11 mouse cellular contexts compared by ENCODE assay signal in genomic region chr14:117951686-117952085, GRCm38 (mm10).
DNase-seq lines count a peak whose midpoint lies in the region; ATAC-seq lines count a peak whose summit lies in the region.
"Had no signal": no experiment of that assay in that cellular context is flagged by ENCODE, and none has a peak within 500 bp of the region (broad histone marks: within the 10 kb centered on the region; RNA-seq: fewer than 3 reads in every experiment).

No protein-coding gene starts in this region.

- peaks cover 88% of the 10 kb centered on the region for H3K27me3 ChIP-seq in heart, embryonic 12.5 days (replicated peaks)
- H3K27me3 ChIP-seq in lung, embryonic 15.5 days = no peaks in the 10 kb centered on the region
- H3K27me3 ChIP-seq in forebrain, embryonic 13.5 days = no peaks in the 10 kb centered on the region

- H3K27ac ChIP-seq in heart, embryonic 12.5 days (ENCODE audit: poor library complexity, severe bottlenecking) = no peak overlapping the region
- H3K27ac ChIP-seq in lung, embryonic 15.5 days = no peak overlapping the region
- H3K27ac ChIP-seq in forebrain, embryonic 13.5 days = peak overlapping the region; percentile 20; the same call in 1 of the 2 replicates
- H3K27ac ChIP-seq: midbrain, embryonic 10.5 days had no signal

- H3K4me3 ChIP-seq in heart, embryonic 12.5 days = no peak overlapping the region
- H3K4me3 ChIP-seq in lung, embryonic 15.5 days = no peak overlapping the region; the same call in 1 of the 2 replicates
- H3K4me3 ChIP-seq in forebrain, embryonic 13.5 days = no peak overlapping the region
- H3K4me3 ChIP-seq: midbrain, embryonic 10.5 days had no signal

- H3K4me1 ChIP-seq in heart, embryonic 12.5 days (replicated peaks) = peaks cover 6% of the 10 kb centered on the region; the same call in 1 of the 2 replicates
- H3K4me1 ChIP-seq in lung, embryonic 15.5 days = peaks cover 8% of the 10 kb centered on the region; the same call in 1 of the 2 replicates
- peaks cover 5% of the 10 kb centered on the region for H3K4me1 ChIP-seq in forebrain, embryonic 13.5 days

- H3K9ac ChIP-seq in heart, embryonic 12.5 days = no peak overlapping the region
- no peak overlapping the region for H3K9ac ChIP-seq in lung, embryonic 15.5 days
- H3K9ac ChIP-seq in forebrain, embryonic 13.5 days = no peak overlapping the region

- 33% methylated on average over 5 of the region's 5 CpGs for WGBS in heart, embryonic 12.5 days
- WGBS in lung, embryonic 15.5 days = 25% methylated on average over 5 of the region's 5 CpGs
- WGBS in forebrain, embryonic 13.5 days = 62% methylated on average over 5 of the region's 5 CpGs

- DNase-seq in heart, adult 8-10 months (ENCODE audit: low spot score) = no peak
- DNase-seq in lung, adult 18-20 months = no peak
- DNase-seq in retina, embryonic 14.5 days (ENCODE audit: low spot score) = peak; percentile 53
- no peak for DNase-seq in spleen, postnatal 4 days (ENCODE audit: low spot score in 2 of 2)
- DNase-seq in ovary, postnatal 10 days (ENCODE audit: low spot score) = no peak
- DNase-seq: spleen, adult 18-20 months had no signal

- H3K36me3 ChIP-seq in heart, embryonic 12.5 days = no peaks in the 10 kb centered on the region
- no peaks in the 10 kb centered on the region for H3K36me3 ChIP-seq in lung, embryonic 15.5 days
- H3K36me3 ChIP-seq in forebrain, embryonic 13.5 days (ENCODE audit: poor library complexity, severe bottlenecking) = no peaks in the 10 kb centered on the region
- H3K36me3 ChIP-seq: G1E had no signal

- peaks cover 10% of the 10 kb centered on the region for H3K9me3 ChIP-seq in heart, embryonic 12.5 days (replicated peaks)
- H3K9me3 ChIP-seq in lung, embryonic 15.5 days = peaks cover 3% of the 10 kb centered on the region; the same call in 1 of the 2 replicates
- H3K9me3 ChIP-seq in forebrain, embryonic 13.5 days (replicated peaks) = no peaks in the 10 kb centered on the region

- ATAC-seq in heart, embryonic 12.5 days (ENCODE audit: insufficient number of reproducible peaks, low FRiP score) = 0 out of 2 replicates have a peak, but pooled peaks have one; percentile 18
- peak; percentile 46; the same call in 1 of the 2 replicates for ATAC-seq in lung, embryonic 15.5 days (ENCODE audit: borderline replicate concordance, extremely low read depth, low FRiP score, low TSS enrichment)
- 0 out of 2 replicates have a peak, but pooled peaks have one; percentile 28 for ATAC-seq in forebrain, embryonic 13.5 days

- no peak overlapping the region for H3K4me2 ChIP-seq in heart, embryonic 12.5 days
- H3K4me2 ChIP-seq in lung, embryonic 15.5 days = peak overlapping the region; percentile 35
- H3K4me2 ChIP-seq in forebrain, embryonic 13.5 days = no peak overlapping the region
